Mouse (Mus musculus): ENCODE results near the gene Prkci.

The Prkci gene

DNA sequence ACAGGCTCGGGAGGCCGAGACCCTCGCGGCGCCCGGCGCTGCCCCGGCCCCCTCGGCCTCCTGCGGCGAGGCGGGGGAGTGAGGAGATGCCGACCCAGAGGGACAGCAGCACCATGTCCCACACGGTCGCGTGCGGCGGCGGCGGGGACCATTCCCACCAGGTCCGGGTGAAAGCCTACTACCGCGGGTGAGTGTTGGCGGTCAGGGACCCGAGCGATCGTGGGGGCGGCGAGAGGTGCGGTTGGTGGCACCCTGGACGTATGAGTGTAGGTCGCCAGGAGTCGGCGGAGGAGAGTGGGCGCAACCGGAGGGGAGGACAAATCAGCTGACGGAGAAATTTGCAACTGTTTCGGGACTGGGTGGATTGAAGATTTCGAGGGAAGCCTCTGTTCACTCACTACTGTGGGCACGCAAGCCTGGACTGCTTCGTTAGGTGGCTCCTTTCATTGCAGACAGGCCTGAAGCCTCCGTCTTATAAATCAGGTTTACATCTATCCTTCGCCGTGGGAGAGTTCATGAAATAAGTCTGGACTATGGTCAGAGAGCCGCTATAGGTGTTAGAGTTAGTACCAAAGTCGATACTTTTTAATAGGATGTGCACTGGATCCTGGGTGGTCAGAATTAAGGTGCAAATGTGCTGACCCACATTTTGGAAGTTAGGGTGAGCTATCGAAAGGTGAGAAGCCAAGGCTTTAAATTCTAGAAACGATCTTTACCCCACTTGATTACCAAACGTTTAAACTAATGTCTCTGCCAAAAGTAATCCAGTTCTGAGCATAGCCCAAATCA lies 546 bp downstream of the Prkci start:
- peak in 1 of 2 experiments; percentile 36 for DNase-seq

DNA sequence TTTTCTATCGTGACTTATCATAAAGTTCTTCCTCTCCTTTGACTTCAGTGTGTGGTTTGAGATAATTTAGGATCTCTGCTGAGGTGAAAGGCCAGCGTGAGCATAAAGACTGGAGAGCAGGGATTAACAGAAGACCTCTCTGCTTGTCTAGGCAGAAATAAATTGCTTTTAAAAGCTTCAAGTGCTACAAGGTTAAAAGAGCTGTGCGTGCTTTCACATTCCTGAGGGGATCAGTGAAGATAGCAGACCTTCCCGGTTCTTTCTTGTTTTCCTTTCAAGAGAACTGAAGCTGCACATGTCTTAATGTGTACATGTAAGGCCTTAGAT lies 1.1 kb downstream of the Prkci start:
- DNase-seq = no peak

DNA sequence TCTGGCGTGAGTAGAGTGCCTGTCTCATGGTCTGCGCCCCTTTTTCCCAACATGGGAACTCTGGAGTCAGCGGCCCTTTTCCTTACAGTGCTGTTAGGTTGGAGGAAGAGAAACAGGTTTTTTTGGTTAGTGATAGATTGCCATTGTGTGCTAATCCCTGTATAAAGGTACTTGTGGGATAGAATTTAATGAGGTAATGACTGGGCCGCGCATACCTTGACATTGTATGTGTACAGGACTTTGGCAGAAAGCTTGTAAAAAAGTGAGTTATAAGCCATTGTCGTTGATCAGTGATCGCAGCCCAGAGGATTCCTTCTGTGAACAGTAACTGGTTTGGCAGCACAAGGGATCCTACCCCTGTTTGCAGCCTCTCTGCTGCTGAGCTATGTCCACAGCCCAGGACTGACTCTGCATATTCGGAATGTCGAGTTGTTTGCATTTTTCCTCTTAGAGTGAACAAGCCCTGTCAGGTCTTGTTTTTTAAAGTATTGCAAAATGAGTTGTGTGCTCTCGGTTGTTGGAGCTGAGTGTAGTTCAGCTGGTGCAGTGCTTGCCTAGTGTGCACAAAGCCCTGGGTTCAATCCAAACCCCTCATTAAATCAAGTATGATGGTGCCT lies 4.0 kb downstream of the Prkci start:
- no peak for DNase-seq

DNA sequence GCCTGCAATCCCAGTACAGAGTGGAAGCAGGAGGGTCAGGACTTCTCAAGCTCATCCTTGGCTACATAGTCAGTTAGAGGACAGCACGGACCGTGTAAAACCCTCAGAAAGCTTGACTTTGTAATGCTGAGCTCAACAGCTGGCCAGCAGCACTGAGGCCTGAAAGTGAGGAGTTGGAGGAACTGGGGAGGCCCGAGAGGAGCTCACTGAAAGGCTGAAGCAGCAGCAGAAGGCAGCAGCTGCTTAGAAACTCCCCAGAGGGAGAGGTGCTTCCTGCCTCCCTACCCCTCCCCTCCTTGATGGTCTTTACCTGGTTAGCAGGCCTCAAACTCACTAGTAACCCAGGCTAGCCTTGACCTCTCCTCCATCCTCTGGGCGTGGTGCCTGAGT lies 4.5 kb downstream of the Prkci start:
- DNase-seq = no peak

DNA sequence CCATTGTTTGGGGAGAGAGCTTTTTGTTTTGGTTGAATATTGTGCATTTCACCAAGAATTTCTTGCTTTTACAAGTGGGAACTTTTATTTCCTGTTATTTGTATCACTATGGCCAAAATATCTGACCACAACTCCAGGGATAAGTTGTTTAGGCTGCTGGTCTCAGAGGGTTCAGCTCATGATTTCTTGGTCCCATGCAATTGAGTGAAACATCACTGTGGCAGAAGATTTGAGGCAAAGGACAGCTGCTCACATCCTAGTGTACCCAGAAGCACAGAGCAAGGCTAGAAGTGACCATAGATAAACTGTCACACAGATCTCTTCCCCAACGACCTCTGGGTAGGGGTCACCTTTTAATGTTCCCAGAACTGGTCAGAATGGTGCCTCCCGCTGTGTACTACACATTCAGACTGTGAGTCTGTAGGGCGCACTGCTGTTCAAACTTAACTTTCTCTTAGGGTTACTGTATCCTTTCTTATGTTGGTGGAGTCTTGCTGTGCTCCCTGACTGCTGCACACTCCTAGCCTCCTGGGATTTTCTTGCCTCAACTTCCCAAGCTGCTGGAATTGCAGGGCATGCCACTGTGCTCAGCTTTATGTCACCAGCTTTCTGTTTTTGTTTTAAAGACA lies 5.6 kb downstream of the Prkci start:
- no peak for DNase-seq

DNA sequence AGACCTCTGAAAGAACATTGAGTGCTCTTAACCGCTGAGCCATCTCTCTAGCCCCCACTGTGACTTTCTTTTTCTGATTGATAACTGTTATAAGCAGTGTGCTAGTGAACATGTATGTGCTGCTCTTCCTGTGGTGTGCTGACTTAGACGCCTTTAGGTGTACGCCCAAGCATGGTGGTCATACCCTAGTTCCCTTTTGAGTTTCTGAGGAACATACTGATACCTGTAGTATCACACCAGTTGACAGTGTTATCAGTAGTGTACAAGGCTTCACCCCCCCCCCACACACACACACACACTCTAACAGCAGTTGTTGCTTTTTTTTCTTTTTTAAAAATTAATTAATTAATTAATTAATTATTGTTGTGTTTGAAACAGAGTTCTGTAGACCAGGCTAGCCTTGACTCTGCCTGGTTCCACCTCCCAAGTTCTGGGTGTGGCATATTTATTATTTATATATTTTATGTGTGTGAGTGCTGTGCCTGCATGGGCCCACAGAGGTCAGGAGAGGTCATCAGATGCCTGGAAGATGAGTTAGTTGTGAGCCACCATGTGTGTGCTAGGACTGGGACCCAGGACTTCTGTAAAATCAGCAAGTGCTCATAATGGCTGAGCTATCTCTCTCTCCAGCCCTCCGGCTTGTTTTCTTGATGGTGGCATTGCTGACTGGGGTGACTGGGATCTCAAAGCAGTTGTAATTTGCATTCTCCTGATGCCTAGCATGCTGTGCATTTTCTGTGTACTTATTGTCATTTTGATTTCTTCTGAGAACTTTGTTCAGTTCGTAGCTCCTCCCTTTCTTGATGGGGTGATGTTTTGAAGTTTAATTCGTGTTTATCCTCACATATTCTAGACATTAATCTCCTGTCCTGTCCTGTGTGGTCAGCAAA lies 9.0 kb downstream of the Prkci start:
- DNase-seq = no peak

DNA sequence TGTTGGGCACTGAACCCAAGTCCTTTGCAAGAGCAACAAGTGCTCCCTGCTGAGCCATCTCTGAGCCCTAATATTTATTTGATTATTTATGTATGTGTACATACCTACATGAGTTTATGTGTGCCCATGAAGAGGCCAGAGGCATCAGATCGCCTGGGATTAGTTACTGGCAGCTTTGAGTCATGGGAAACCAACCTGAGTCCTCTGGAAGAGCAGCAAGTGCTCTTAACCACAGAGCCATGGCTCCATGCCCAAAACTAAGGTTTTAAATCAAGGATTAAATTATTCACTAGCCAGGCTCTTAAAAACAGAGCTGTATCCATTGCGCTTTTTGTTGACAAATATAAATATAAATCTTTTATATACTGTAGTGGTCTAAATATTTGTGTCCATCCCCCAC lies 18.8 kb downstream of the Prkci start:
- DNase-seq = no peak

DNA sequence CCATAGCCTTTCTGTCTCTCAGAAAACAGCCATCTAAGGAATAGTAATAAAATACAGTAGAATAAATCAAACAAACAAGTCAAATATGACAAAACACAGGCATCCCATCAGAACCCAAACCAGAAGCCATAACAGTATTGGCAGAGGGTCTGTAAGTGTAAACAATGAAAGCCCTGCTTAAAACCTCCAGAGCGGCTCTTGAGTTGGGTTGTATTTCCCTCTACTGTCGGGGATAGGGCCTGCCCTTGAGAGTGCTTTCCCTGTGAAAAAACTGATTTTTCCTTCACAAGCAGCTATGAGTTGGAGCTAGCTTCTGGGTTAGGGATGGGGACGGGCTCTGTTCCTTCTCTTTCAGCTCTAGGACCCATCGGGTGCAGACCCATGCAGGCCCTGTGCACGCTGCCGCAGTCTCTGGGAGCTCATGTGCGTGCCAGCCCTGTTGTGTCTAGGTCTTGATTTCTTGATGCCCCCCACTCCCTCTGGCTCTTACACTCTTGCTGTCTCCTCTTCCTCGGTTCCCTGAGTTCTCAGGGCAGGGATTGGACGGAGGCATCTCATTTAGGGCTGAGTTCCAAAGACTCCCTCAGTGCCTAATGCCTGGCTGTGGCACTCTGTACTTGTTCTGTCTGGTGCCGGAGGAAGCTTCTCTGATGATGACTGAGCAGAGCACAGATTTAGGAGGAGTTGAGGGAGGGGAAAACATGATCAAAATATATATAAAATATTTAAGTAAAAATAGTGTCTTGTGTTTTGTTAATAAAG lies 20.3 kb downstream of the Prkci start:
- DNase-seq = no peak

DNA sequence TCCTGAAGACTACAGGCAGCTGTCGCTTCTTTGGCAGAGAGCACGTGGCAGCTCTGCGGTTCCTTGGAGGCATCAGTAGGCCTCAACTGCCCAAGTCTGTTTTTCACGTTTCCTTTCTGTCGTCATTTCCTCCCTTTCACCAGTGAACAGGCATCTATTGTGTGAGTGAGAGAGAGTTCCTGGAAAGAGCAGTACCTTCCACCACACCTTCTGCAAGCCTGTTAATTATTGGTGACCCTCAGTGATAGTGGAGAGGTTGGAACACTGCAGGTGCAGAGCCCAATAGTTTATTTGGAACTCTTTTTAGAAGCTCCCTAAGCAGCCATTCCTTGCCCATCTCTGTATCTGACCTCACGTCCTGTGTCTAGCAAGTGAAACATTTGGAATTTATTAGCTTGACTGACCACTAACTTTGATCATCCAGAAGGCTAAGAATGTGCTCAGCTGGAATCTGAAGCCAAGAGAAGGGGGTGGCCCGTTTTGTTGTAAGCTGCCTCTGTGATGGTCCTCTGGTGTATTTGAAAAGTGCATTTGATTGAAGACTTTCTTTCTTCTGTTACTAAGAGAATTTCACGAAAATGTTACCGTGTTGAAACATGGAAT lies 21.1 kb downstream of the Prkci start:
- DNase-seq = no peak

DNA sequence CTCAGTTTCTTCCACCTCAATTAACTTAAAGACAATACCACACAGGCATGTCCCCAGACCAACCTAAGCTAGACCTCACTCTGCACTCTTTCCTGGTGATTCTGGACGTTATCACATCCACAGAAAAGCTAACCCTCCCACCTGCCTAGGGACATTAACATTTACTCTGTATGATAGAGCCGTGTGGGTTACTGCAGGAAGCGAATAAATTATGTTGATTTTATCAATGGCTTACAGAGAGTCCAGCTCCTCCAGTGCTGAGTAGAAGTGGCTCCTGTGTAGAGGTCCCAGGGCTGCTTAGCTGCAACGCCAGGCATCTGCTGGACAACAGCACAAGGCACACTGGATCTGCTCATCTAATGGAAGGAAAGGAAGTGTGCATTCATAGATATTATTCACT lies 22.1 kb downstream of the Prkci start:
- no peak for DNase-seq

DNA sequence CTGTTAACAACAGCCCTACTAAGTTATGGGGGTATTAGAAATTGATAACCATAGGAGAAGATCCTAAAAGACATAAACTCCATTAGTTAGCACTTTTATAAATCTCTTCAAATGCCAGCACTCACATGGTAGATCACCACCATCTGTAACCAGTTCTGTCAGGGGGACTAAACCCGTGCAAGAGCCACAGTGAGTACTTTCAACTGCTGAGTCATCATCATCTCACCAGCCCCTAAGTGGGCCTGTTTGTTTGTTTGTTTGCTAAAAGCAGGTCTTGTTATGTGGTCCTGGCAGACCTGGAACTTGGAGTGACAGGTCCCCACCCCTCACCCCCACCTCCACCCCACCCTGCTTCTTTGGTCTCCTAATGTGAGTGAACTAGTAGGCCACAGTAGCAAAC lies 23.7 kb downstream of the Prkci start:
- DNase-seq = no peak

DNA sequence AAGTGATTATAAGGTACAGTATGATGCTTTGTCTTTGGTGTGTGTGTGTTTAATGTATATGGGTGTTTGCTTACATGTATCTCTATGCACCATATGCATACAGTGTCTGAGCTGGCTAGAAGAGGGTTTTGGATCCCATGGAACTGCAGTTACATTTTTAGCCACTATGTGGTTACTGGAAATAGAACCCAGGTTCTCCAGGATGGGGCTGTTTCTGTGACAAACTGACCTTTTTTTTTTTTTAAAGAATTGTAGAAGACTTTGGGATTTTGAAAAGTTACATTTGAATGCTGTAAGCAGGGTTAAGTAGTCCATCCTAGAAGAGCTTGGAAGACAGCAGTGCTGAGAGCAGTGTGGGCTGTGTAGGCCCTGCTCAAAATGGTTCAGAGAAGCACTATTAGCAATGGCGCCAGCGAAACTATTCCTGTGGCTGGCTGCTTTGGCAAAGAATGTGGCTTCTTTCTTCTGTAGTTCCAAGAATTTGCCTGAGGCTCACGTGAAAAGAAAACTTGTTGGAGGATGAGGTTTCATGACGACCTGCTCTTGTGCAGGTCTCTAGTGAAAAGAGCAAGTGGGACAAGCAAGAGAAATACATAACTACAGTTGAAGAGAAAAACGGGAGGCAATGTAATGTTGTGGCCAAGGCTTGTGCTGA lies 24.4 kb downstream of the Prkci start:
- DNase-seq = no peak

DNA sequence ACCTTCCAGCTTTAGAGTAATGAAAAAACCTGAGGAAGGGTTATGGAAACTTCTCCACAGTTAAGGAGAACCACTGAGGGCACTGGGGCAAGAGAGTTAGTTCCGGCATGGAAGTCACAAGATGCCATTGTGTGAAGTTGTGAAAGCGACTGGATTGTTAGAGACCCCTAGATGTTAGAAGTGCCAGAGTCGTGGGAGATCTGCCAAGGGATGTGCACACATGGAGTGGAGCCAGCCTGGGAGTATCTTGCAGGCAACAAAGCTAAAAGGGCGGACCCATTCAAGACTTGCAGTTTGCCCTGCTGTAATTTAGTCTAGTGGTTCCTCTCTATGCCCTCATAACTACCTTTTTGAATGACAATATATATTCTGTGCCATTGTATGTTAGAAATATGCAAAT lies 25.1 kb downstream of the Prkci start:
- DNase-seq = no peak

DNA sequence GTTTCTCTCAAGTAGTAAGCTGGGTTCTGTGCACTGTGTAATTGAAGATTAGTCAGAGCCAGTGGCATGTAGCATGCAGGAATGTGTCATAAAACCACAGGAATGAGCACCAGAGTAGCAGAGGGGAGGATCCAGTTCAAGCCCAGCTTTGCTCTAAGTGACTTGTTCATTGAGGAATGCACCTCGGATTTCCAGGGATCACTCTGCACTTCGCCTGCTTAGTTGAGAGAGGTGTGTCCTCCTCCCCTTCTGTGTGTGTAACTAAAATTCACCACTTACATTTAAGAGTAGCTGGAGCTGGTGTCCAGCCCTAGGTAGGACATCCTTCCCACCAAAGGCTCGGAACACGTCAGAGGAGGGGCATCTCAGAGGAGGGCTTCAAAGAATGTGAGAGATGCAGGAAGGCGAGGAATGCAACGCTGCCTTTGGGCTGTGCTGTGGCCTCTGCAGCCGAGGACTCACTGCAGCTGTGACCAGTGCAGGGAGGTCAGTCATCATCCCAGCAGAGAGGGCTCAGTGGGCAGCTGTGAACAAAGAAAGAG lies 27.4 kb downstream of the Prkci start:
- DNase-seq = peak; percentile 21 to 52

DNA sequence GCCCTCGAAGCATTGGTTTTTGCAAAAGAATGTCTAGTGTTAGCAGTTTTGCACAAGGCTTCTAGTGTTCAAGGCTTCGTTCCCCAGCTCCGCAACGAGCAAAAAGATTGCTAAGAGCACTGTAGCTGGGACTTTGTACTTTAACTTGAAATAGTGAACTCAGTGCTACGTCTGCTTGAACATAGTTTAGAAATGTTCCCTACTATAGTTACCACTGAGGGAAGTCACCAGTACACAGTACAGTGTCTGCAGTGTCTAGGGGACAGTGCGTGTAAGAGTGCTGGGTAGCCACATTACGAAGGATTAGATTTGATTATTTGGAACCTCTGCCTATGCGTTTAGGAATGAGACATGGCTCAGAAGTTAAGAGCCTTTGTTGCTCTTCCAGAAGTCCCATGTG lies 32.2 kb downstream of the Prkci start:
- no peak for DNase-seq

DNA sequence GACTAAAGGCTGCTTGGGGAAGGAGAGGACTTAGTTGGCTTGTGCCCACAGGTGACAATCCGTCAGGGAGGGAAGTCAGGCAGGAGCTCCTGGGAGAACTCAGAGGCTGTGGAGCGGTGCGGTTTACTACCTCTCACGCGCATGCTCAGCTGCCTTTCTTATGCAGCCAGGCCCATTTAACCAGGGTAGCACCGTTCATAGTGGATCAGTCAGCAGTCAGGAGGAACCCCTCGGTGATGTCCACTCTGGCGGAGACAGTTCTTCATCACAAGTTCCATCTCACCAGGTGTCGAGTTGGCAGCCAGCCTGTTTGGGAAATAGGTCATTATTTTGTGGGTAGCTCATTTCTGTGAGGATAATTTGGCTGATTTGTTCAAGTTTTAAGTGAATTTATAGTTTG lies 36.1 kb downstream of the Prkci start:
- no peak for DNase-seq

DNA sequence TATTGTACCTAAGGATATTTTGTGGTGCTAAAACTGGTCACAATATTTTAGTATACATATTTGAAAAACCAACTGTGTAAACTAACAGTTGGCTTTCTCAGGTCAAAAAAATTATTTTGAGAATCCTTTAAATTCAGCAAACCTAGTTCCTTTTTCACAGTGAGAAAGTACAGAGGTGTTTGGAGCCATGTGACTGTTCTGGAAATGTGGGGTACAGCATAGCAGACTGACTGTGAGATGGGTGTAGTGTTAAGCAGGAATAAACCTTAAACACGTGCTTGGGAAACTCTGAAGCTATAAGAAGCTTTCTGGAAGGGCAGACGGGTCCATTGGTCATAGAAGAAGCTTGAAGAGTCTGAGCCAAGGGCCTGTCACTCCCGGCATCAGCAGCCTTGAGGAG lies 38.1 kb downstream of the Prkci start:
- DNase-seq = no peak

DNA sequence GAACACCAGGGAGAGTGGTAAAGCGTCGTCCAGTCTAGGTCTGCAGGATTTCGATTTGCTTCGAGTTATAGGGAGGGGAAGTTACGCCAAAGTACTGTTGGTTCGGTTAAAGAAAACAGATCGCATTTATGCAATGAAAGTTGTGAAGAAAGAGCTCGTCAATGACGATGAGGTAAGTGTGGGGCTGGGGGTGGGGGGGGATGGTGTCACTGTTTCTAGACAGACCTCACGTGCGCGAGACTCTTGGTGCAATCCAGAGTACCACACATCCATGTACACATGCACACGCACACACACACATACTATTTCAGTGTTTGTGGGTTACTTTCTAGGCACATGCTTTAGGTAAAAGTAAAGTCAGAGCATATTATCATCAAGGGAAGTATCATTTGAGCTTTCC lies 42.3 kb downstream of the Prkci start:
- no peak for DNase-seq

DNA sequence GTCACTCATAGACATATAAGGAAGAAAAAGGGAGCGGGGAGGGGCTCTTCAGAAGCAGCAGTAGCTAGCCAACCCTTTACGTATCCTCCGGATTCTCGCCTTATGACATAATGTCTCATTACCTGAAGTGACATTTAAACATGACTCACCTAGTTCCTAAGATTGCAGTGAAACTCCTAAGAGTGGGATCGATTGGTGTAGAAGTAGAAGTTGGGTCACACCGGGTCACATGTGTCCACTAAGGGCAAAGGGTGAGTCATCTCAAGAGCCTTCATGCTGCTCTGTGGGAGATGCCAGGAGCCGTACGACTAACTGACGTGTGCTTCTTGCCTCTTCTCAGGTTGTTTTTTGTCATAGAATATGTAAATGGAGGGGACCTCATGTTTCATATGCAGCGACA lies 43.1 kb downstream of the Prkci start:
- no peak for DNase-seq

DNA sequence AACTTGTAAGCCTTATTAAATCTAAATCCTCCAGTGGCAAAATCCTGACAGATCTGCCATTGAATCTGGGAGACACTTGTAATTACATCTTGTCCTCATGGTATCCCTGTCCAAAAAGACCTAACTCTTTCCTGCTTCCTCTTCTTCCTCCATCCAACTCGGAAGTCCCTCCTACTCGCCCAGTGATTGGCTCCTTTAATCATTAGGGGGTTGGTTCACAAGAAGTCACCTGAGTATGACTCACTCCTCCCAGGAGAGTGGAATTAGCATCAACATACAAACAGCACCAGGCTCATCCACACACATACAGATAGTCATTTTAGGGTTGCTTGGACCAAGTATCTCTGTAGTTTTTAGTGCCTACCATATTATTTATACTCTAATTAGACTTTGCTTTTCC lies 47.4 kb downstream of the Prkci start:
- no peak for DNase-seq

DNA sequence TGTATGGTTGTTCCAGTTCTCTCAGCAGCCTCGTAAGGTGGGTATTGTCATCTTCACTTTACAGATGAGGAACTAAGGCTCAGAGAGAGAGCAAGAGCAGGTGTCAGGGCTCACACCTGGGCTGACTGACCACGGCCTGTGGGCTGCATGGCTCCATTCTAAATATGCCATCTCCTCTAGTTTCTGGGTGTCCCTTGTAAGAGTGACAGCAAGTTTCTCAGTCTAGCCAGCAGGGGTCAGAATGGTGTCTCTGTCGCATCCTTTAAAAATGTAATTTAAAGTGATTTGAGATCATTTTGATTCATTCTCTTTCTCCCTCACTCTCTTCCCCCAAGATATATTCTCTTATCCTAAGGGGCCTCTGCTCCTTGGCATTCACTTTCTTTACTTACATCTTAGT lies 51.7 kb downstream of the Prkci start:
- no peak for DNase-seq

All from kidney, postnatal 25 days (tissue).